In genomic region chr10:75060217-75060842, GRCm38 (mm10) we compare ENCODE assay signal across 8 mouse cellular contexts. TPM values are rescaled to one million over a fixed set of nuclear protein-coding genes. Genes with fewer than 3 reads are reported as not detected.
DNase-seq lines count a peak whose midpoint lies in the region; ATAC-seq and TF ChIP-seq lines count a peak whose summit lies in the region.

Gene Bcr, plus strand, starts transcription at chr10:75060592.

- H3K4me3 ChIP-seq in CH12.LX (replicated peaks in 1 of 3; ENCODE audit: low read depth in 2 of 3, low read length in 2 of 3, poor library complexity in 1 of 3) = peak within 1 kb of the TSS; percentile 73 to 85 (median 76)
- peak within 1 kb of the TSS; percentile 93 for H3K4me3 ChIP-seq in forebrain, embryonic 16.5 days (replicated peaks; ENCODE audit: low read length)

- TF ChIP-seq EP300 in CH12.LX (IDR thresholded peaks at IDR 0.05; ENCODE audit: low read length) = no peak; the same call in 1 of the 2 replicates

- in situ Hi-C loops in CH12.LX (cut with MboI; ENCODE audit: low pct_ligation_motif_present, low pct_unique_long_range_greater_than_20kb, low sequenced_read_pairs) = loop anchor here (5.0 kb wide), 1 partner anchor 92 kb away; no protein-coding TSS in a partner anchor

- H3K9me3 ChIP-seq in CH12.LX (replicated peaks; ENCODE audit: low read length) = no peaks in the 10 kb centered on the region
- H3K9me3 ChIP-seq in forebrain, embryonic 16.5 days (ENCODE audit: control insufficient read depth, low read length) = no peaks in the 10 kb centered on the region

- H3K36me3 ChIP-seq in CH12.LX (replicated peaks in 1 of 2; ENCODE audit: control insufficient read depth in 1 of 2, insufficient read depth in 1 of 2, low read length in 1 of 2) = peaks cover under 1 to 25% of the 10 kb centered on the region in 2 experiments
- H3K36me3 ChIP-seq in forebrain, embryonic 16.5 days (ENCODE audit: control insufficient read depth, insufficient read depth) = no peaks in the 10 kb centered on the region

- peak; percentile 66 for DNase-seq in CH12.LX (ENCODE audit: extremely low read depth)
- DNase-seq in c-Kit-positive CD71-positive TER-119-negative erythroid progenitor cells, embryonic 14.5 days (ENCODE audit: low read depth) = peak; percentile 29
- peak; percentile 79 for DNase-seq in heart, postnatal 4 days
- DNase-seq in layer of hippocampus, adult 9-11 months = peak; percentile 69
- peak; percentile 83 for DNase-seq in lung, postnatal 14 days
- DNase-seq in ovary, postnatal 36 days (ENCODE audit: low spot score) = peak; percentile 83
- DNase-seq in thymus, postnatal 14 days = peak; percentile 82

- ATAC-seq in forebrain, embryonic 16.5 days = peak; percentile 90

- H3K4me1 ChIP-seq in CH12.LX (ENCODE audit: control insufficient read depth in 1 of 2, insufficient read depth in 2 of 2) = peaks cover 17 to 71% of the 10 kb centered on the region in 2 experiments
- peaks cover 57% of the 10 kb centered on the region for H3K4me1 ChIP-seq in forebrain, embryonic 16.5 days (replicated peaks; ENCODE audit: control insufficient read depth, insufficient read depth, low read length)

- peak within 1 kb of the TSS; percentile 82 for H3K4me2 ChIP-seq in CH12.LX (ENCODE audit: insufficient read depth, low read depth, poor library complexity, severe bottlenecking)
- H3K4me2 ChIP-seq in forebrain, embryonic 16.5 days (ENCODE audit: low read length) = peak within 1 kb of the TSS; percentile 97

- H3K27me3 ChIP-seq in CH12.LX (replicated peaks) = no peaks in the 10 kb centered on the region
- H3K27me3 ChIP-seq in forebrain, embryonic 16.5 days (replicated peaks; ENCODE audit: control insufficient read depth, insufficient read depth, low read length) = no peaks in the 10 kb centered on the region

- peak within 1 kb of the TSS; percentile 49 for H3K9ac ChIP-seq in CH12.LX (ENCODE audit: insufficient read depth, low read depth)
- H3K9ac ChIP-seq in forebrain, embryonic 16.5 days (replicated peaks; ENCODE audit: low read depth, low read length) = peak within 1 kb of the TSS; percentile 75

- H3K79me2 ChIP-seq in CH12.LX (replicated peaks; ENCODE audit: control insufficient read depth, extremely low read depth, insufficient read depth, poor library complexity, severe bottlenecking) = peaks cover 32% of the 10 kb centered on the region

- dilution Hi-C loops in CH12.LX (cut with MboI; ENCODE audit: extremely low pct_ligation_motif_present, extremely low pct_unique_long_range_greater_than_20kb, low sequenced_read_pairs) = no loop called here

- TF ChIP-seq CTCF in CH12.LX (conservative IDR thresholded peaks at IDR 0.05 in 1 of 2, IDR thresholded peaks at IDR 0.05 in 1 of 2; ENCODE audit: low read depth in 2 of 2, low read length in 2 of 2) = no peak

- TF ChIP-seq RAD21 in CH12.LX (IDR thresholded peaks at IDR 0.05; ENCODE audit: low read depth, low read length) = no peak; the same call in 1 of the 2 replicates

- under 1% methylated on average over 47 of the region's 73 CpGs for WGBS in forebrain, embryonic 16.5 days

- H3K27ac ChIP-seq in CH12.LX (ENCODE audit: insufficient read depth, low read depth) = peak within 1 kb of the TSS; percentile 67
- H3K27ac ChIP-seq in forebrain, embryonic 16.5 days (ENCODE audit: low read length) = peak within 1 kb of the TSS; percentile 85

- TF ChIP-seq POLR2A in CH12.LX (IDR thresholded peaks at IDR 0.05; ENCODE audit: low read depth, low read length) = peak; percentile 52; the same call in 1 of the 2 replicates

TF ChIP-seq in CH12.LX, 34 proteins besides CTCF, POLR2A, EP300 and RAD21:
- TF ChIP-seq MEF2A (IDR thresholded peaks at IDR 0.05; ENCODE audit: borderline replicate concordance, low read depth, low read length) (no peak), SMC3 (IDR thresholded peaks at IDR 0.05; ENCODE audit: low read depth, low read length) (peak; percentile 2), UBTF (IDR thresholded peaks at IDR 0.05; ENCODE audit: low read depth, low read length) (peak; percentile 73; the same call in 1 of the 2 replicates), USF1 (IDR thresholded peaks at IDR 0.05; ENCODE audit: low read depth, low read length) (no peak), TCF12 (IDR thresholded peaks at IDR 0.05; ENCODE audit: low read depth, low read length) (0 out of 2 replicates have a peak, but pooled peaks have one; percentile 44), ZKSCAN1 (IDR thresholded peaks at IDR 0.05; ENCODE audit: borderline replicate concordance, low read depth, low read length) (no peak), NRF1 (IDR thresholded peaks at IDR 0.05; ENCODE audit: low read depth, low read length) (no peak), HCFC1 (IDR thresholded peaks at IDR 0.05; ENCODE audit: low read depth, low read length) (peak; percentile 54), MAX (IDR thresholded peaks at IDR 0.05; ENCODE audit: low read length) (no peak), MXI1 (IDR thresholded peaks at IDR 0.05; ENCODE audit: low read depth, low read length) (peak; percentile 43), BHLHE40 (IDR thresholded peaks at IDR 0.05; ENCODE audit: low read depth, low read length) (no peak), MAFK (IDR thresholded peaks at IDR 0.05; ENCODE audit: insufficient replicate concordance, low read length) (peak; percentile 27; the same call in 1 of the 2 replicates), SIN3A (IDR thresholded peaks at IDR 0.05; ENCODE audit: low read length) (peak; percentile 86), IRF4 (IDR thresholded peaks at IDR 0.05; ENCODE audit: low read depth, low read length) (no peak; the same call in 1 of the 2 replicates), NELFE (IDR thresholded peaks at IDR 0.05; ENCODE audit: low read depth, low read length) (no peak), ELF1 (IDR thresholded peaks at IDR 0.05; ENCODE audit: low read depth, low read length) (peak; percentile 36; the same call in 1 of the 2 replicates), RCOR1 (conservative IDR thresholded peaks at IDR 0.05; ENCODE audit: low read depth, low read length) (no peak)

RNA-seq across cellular contexts. Expression of gene Bcr, which starts in this region (rescaled TPM):
- 18.2 and 22.1 TPM in 2 replicates for total RNA-seq in CH12.LX (2012; rRNA removed)
- 4.0 and 4.3 TPM in 2 replicates for total RNA-seq in CH12.LX (2014; rRNA removed)
- polyA plus RNA-seq in CH12.LX (2012; ENCODE audit: insufficient read length, low read depth) = 18.6 and 20.0 TPM in 2 replicates
- polyA plus RNA-seq in forebrain, embryonic 16.5 days (2015; fragmentation: Nextera tagmentation; extraction: Ambion mirVana) = 14.8 and 17.6 TPM in 2 replicates
- 10 to 100 TPM; 15.5 to 16.4 TPM for total RNA-seq in heart, postnatal 4 days (2021)

Comparison
In these comparisons a context has a peak if more than half of its experiments do, and no peak if none do; other contexts are left out.
1. Peak in every context shown above with its lines: DNase-seq, ATAC-seq, H3K4me3 ChIP-seq and H3K27ac ChIP-seq.
2. DNase-seq: peak in every context shown above with its lines; median percentile 83 in lung, postnatal 14 days; 83 in ovary, postnatal 36 days; 82 in thymus, postnatal 14 days; 79 in heart, postnatal 4 days; 69 in layer of hippocampus, adult 9-11 months; 66 in CH12.LX; 29 in c-Kit-positive CD71-positive TER-119-negative erythroid progenitor cells, embryonic 14.5 days.